Mouse (Mus musculus): ENCODE measurements around the gene Irgm2. TPM values are rescaled to one million over a fixed set of nuclear protein-coding genes. Genes with fewer than 3 reads are reported as not detected.

Irgm2 gene
- polyA plus RNA-seq, 1 experiment from 2014 or later = 0.49 TPM

GRCm38 (mm10) chr11:58238840-58239791, 39.7 kb downstream of the Irgm2 start:
- Histone ChIP-seq H3K4me1 (peaks cover 8% of the 10 kb centered on the region; the same call in 1 of the 2 replicates), H3K4me2 (peak overlapping the region; percentile 68), H3K27ac (no peak overlapping the region), H3K27me3 (peaks cover 3% of the 10 kb centered on the region; the same call in 1 of the 2 replicates), H3K9me3 (replicated peaks) (no peaks in the 10 kb centered on the region), H3K36me3 (ENCODE audit: poor library complexity, severe bottlenecking) (no peaks in the 10 kb centered on the region), H3K4me3 (peak overlapping the region; percentile 42), H3K9ac (peak overlapping the region; percentile 46; the same call in 1 of the 2 replicates)
- 2% methylated on average over 37 of the region's 37 CpGs for WGBS
- ATAC-seq = peak; percentile 86

DNA sequence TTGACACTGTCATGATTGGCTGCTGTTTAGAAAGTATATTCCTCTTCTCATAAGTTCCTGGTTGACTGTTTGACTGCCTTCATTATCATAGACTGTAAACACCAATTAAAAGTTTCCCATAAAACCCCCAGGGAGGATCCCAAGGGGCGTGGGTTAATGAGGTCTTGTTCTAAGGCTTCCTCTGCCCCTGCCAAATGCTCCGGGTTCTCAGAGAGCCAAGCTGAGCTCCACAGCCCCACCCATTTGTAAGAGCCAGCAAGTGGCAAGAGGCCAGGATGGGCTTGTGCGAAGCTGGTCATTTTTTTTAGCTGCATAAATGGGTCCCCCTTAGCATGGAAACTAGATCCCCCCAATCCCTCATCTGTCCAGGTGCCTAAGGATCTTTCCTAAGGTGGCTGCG, 47.9 kb downstream of the Irgm2 start:
- no peak overlapping the region for H3K9ac ChIP-seq
- H3K27me3 ChIP-seq = peaks cover 3% of the 10 kb centered on the region; the same call in 1 of the 2 replicates
- no peak overlapping the region for H3K4me3 ChIP-seq
- H3K9me3 ChIP-seq (replicated peaks) = no peaks in the 10 kb centered on the region
- no peak overlapping the region for H3K27ac ChIP-seq
- WGBS = 48% methylated on average over 4 of the region's 4 CpGs
- peaks cover 6% of the 10 kb centered on the region; the same call in 1 of the 2 replicates for H3K4me1 ChIP-seq
- ATAC-seq = no peak
- no peak overlapping the region for H3K4me2 ChIP-seq
- no peaks in the 10 kb centered on the region for H3K36me3 ChIP-seq (ENCODE audit: poor library complexity, severe bottlenecking)

GRCm38 (mm10) chr11:58249203-58249981, 50.0 kb downstream of the Irgm2 start:
- H3K36me3 ChIP-seq (ENCODE audit: poor library complexity, severe bottlenecking) = no peaks in the 10 kb centered on the region
- H3K27ac ChIP-seq = no peak overlapping the region
- peaks cover 6% of the 10 kb centered on the region; the same call in 1 of the 2 replicates for H3K4me1 ChIP-seq
- no peak overlapping the region for H3K9ac ChIP-seq
- H3K27me3 ChIP-seq = no peaks in the 10 kb centered on the region
- no peak overlapping the region for H3K4me3 ChIP-seq
- H3K4me2 ChIP-seq = no peak overlapping the region
- WGBS = 90% methylated on average over 7 of the region's 7 CpGs
- ATAC-seq = no peak
- H3K9me3 ChIP-seq (replicated peaks) = no peaks in the 10 kb centered on the region

- Histone ChIP-seq H3K4me3 (no peak overlapping the region), H3K4me2 (no peak overlapping the region), H3K9me3 (replicated peaks) (no peaks in the 10 kb centered on the region), H3K27ac (no peak overlapping the region), H3K9ac (no peak overlapping the region), H3K4me1 (peaks cover 6% of the 10 kb centered on the region; the same call in 1 of the 2 replicates), H3K27me3 (no peaks in the 10 kb centered on the region), H3K36me3 (ENCODE audit: poor library complexity, severe bottlenecking) (no peaks in the 10 kb centered on the region)
- WGBS = 75% methylated on average over 5 of the region's 5 CpGs
- no peak for ATAC-seq
These were observed 51.1 kb downstream of the Irgm2 start for GRCm38 (mm10) chr11:58250550-58250949.

DNA sequence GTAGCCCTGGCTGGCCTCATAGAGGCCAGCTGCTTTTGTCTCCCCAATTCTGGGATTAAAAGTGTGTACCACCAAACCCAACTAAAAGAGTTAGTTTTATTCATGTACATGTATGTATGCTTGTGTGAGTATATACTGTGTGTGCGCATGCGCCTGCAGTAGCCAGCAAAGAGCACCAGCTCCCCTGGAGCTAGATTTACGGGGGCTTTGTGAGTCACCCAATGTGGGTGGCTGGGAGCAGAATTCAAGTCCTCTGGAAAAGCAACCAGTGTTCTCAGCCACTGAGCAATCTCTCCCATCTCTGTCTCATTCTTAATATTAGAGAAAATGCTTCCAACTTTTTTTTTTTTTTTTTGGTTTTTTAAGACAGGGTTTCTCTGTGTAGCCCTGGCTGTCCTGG, 55.0 kb downstream of the Irgm2 start:
- no peak overlapping the region for H3K27ac ChIP-seq
- H3K4me1 ChIP-seq = no peaks in the 10 kb centered on the region
- no peak overlapping the region for H3K9ac ChIP-seq
- no peak for ATAC-seq
- no peak overlapping the region for H3K4me2 ChIP-seq
- H3K36me3 ChIP-seq (ENCODE audit: poor library complexity, severe bottlenecking) = no peaks in the 10 kb centered on the region
- WGBS = 90% methylated on average over 3 of the region's 3 CpGs
- H3K4me3 ChIP-seq = no peak overlapping the region
- no peaks in the 10 kb centered on the region for H3K9me3 ChIP-seq (replicated peaks)
- no peaks in the 10 kb centered on the region for H3K27me3 ChIP-seq

- Histone ChIP-seq H3K4me1 (no peaks in the 10 kb centered on the region), H3K4me3 (no peak overlapping the region), H3K4me2 (no peak overlapping the region), H3K27ac (no peak overlapping the region), H3K27me3 (no peaks in the 10 kb centered on the region), H3K9ac (no peak overlapping the region), H3K36me3 (ENCODE audit: poor library complexity, severe bottlenecking) (no peaks in the 10 kb centered on the region), H3K9me3 (replicated peaks) (no peaks in the 10 kb centered on the region)
- 86% methylated on average over 5 of the region's 5 CpGs for WGBS
- no peak for ATAC-seq
These were observed 58.4 kb downstream of the Irgm2 start for GRCm38 (mm10) chr11:58257816-58258215.

GRCm38 (mm10) chr11:58260156-58260555, 60.7 kb downstream of the Irgm2 start:
- Histone ChIP-seq H3K9me3 (replicated peaks) (no peaks in the 10 kb centered on the region), H3K4me1 (no peaks in the 10 kb centered on the region), H3K27me3 (no peaks in the 10 kb centered on the region), H3K36me3 (ENCODE audit: poor library complexity, severe bottlenecking) (no peaks in the 10 kb centered on the region), H3K27ac (no peak overlapping the region), H3K4me2 (no peak overlapping the region), H3K9ac (no peak overlapping the region), H3K4me3 (no peak overlapping the region)
- no peak for ATAC-seq
- 90% methylated on average over 4 of the region's 4 CpGs for WGBS

DNA sequence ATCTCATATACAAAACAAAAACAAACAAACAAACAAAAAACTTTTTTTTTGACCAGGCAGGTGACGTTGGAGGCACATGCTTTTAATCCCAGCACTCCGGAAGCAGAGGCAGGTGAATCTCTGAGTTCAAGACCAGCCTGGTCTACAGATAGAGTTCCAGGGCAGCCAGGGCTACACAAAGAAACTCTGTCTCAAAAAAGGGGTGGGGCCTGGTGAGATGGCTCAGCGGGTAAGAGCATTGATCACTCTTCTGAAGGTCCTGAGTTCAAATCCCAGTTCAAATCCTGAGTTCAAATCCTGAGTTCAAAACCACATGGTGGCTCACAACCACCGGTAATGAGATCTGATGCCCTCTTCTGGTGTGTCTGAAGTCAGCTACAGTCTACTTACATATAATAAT, 62.4 kb downstream of the Irgm2 start:
- no peak overlapping the region for H3K4me3 ChIP-seq
- no peak overlapping the region for H3K27ac ChIP-seq
- H3K9me3 ChIP-seq (replicated peaks) = no peaks in the 10 kb centered on the region
- no peak overlapping the region for H3K9ac ChIP-seq
- H3K4me1 ChIP-seq = no peaks in the 10 kb centered on the region
- 86% methylated on average over 4 of the region's 4 CpGs for WGBS
- H3K4me2 ChIP-seq = no peak overlapping the region
- no peaks in the 10 kb centered on the region for H3K27me3 ChIP-seq
- no peak for ATAC-seq
- no peaks in the 10 kb centered on the region for H3K36me3 ChIP-seq (ENCODE audit: poor library complexity, severe bottlenecking)

DNA sequence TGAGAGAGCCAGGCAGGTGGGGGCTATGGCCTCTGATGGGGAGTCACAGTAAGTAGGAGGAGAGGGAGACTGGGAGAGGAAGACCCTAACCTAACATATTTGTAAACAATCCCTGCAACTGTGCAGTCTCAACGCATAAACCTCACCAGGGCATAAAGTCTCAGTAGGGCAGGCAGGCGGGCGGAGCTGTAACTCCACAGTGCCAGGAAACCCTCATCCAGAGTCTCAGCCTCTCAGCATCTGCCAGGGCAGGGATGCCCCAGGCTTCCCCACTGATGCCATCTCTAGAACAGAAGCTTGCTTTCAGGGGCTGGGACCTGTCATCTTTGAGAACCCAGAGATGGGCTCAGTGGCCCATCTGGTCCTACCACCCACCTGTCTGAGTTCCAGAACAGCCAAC, 62.9 kb downstream of the Irgm2 start:
- no peaks in the 10 kb centered on the region for H3K9me3 ChIP-seq (replicated peaks)
- H3K4me3 ChIP-seq = no peak overlapping the region
- H3K27ac ChIP-seq = no peak overlapping the region
- no peak overlapping the region for H3K9ac ChIP-seq
- H3K36me3 ChIP-seq (ENCODE audit: poor library complexity, severe bottlenecking) = no peaks in the 10 kb centered on the region
- no peak for ATAC-seq
- WGBS = 96% methylated on average over 3 of the region's 3 CpGs
- H3K27me3 ChIP-seq = no peaks in the 10 kb centered on the region
- no peak overlapping the region for H3K4me2 ChIP-seq
- H3K4me1 ChIP-seq = no peaks in the 10 kb centered on the region

GRCm38 (mm10) chr11:58263516-58263915, 64.1 kb downstream of the Irgm2 start:
- no peak for ATAC-seq
- 85% methylated on average over 2 of the region's 2 CpGs for WGBS
- H3K4me3 ChIP-seq = no peak overlapping the region
- H3K36me3 ChIP-seq (ENCODE audit: poor library complexity, severe bottlenecking) = no peaks in the 10 kb centered on the region
- H3K27me3 ChIP-seq = no peaks in the 10 kb centered on the region
- H3K9ac ChIP-seq = no peak overlapping the region
- H3K4me1 ChIP-seq = no peaks in the 10 kb centered on the region
- no peaks in the 10 kb centered on the region for H3K9me3 ChIP-seq (replicated peaks)
- no peak overlapping the region for H3K27ac ChIP-seq
- no peak overlapping the region for H3K4me2 ChIP-seq

- 83% methylated on average over 9 of the region's 9 CpGs for WGBS
These were observed 65.1 kb downstream of the Irgm2 start for GRCm38 (mm10) chr11:58264546-58264945.

GRCm38 (mm10) chr11:58268285-58268684, 68.9 kb downstream of the Irgm2 start:
- no peak overlapping the region for H3K9ac ChIP-seq
- H3K36me3 ChIP-seq (ENCODE audit: poor library complexity, severe bottlenecking) = no peaks in the 10 kb centered on the region
- H3K4me3 ChIP-seq = no peak overlapping the region
- H3K27ac ChIP-seq = no peak overlapping the region
- H3K27me3 ChIP-seq = no peaks in the 10 kb centered on the region
- H3K4me1 ChIP-seq = no peaks in the 10 kb centered on the region
- no peaks in the 10 kb centered on the region for H3K9me3 ChIP-seq (replicated peaks)
- 94% methylated on average over 3 of the region's 3 CpGs for WGBS
- no peak for ATAC-seq
- H3K4me2 ChIP-seq = no peak overlapping the region

More at GRCm38 (mm10) chr11:58264546-58264945, 65.1 kb downstream of the Irgm2 start:
- Histone ChIP-seq H3K9ac (no peak overlapping the region), H3K36me3 (ENCODE audit: poor library complexity, severe bottlenecking) (no peaks in the 10 kb centered on the region), H3K4me2 (no peak overlapping the region), H3K9me3 (replicated peaks) (no peaks in the 10 kb centered on the region), H3K4me1 (no peaks in the 10 kb centered on the region), H3K27ac (no peak overlapping the region), H3K27me3 (no peaks in the 10 kb centered on the region), H3K4me3 (no peak overlapping the region)
- no peak for ATAC-seq
